Mouse (Mus musculus) forebrain, embryonic 15.5 days (tissue): Measurements from ENCODE around the gene Cd151. TPM values are rescaled to one million over a fixed set of nuclear protein-coding genes. Genes with fewer than 3 reads are reported as not detected.
A peak's percentile ranks its signal among the peaks of the same experiment; 100 is the strongest.

Experiments
- ATAC-seq: fragments of 200-750 bp; cut with Nextera tagmentation; replicated peaks from 2 replicates; pipeline ENCODE4 v1.8.0; 2017; ENCODE audit warnings: mild to moderate bottlenecking, moderate TSS enrichment, moderate library complexity
- H3K27ac ChIP-seq: fragments of 300-500 bp; sonication (generic); replicated peaks from 2 replicates; pipeline ENCODE4 v1.5.1; 2015; ENCODE audit warnings: mild to moderate bottlenecking, inconsistent platforms
- H3K27me3 ChIP-seq: fragments of 300-500 bp; sonication (generic); 2 replicates; pipeline ENCODE4 v1.6.1; 2015; ENCODE audit warnings: inconsistent platforms
- H3K36me3 ChIP-seq: fragments of 300-500 bp; sonication (generic); 2 replicates; pipeline ENCODE4 v1.6.1; 2015; ENCODE audit warnings: mild to moderate bottlenecking, inconsistent platforms
- H3K4me1 ChIP-seq: fragments of 300-500 bp; sonication (generic); 2 replicates; pipeline ENCODE4 v1.6.1; 2015; ENCODE audit warnings: inconsistent platforms
- H3K4me2 ChIP-seq: fragments of 300-500 bp; sonication (generic); replicated peaks from 2 replicates; pipeline ENCODE4 v1.6.1; 2015; ENCODE audit warnings: mild to moderate bottlenecking, inconsistent platforms
- H3K4me3 ChIP-seq: fragments of 300-500 bp; sonication (generic); 2 replicates; pipeline ENCODE4 v1.5.1; 2015; ENCODE audit warnings: mild to moderate bottlenecking, inconsistent platforms
- H3K9ac ChIP-seq: fragments of 300-500 bp; sonication (generic); replicated peaks from 2 replicates; pipeline ENCODE4 v1.6.1; 2015; ENCODE audit warnings: mild to moderate bottlenecking, inconsistent platforms
- H3K9me3 ChIP-seq: fragments of 300-500 bp; sonication (generic); 2 replicates; pipeline ENCODE4 v1.6.1; 2016; ENCODE audit warnings: inconsistent platforms
- WGBS: fragments of 180-500 bp; shearing (Covaris S2); methylation state at CpG from one replicate; pipeline ENCODE4 v1.1.7; 2015; ENCODE audit warnings: mixed read lengths; 5-methylcytosine and 5-hydroxymethylcytosine counted together
- polyA plus RNA-seq: library from polyadenylated mRNA; unstranded; fragments of >200 nt; fragmentation: Nextera tagmentation; extraction: Ambion mirVana; gene quantifications from 2 replicates; pipeline ENCODE4 v1.2.1, GENCODE M21; 2015

Cd151 gene
- polyA plus RNA-seq, 1 experiment from 2014 or later, result 15.9 TPM

DNA sequence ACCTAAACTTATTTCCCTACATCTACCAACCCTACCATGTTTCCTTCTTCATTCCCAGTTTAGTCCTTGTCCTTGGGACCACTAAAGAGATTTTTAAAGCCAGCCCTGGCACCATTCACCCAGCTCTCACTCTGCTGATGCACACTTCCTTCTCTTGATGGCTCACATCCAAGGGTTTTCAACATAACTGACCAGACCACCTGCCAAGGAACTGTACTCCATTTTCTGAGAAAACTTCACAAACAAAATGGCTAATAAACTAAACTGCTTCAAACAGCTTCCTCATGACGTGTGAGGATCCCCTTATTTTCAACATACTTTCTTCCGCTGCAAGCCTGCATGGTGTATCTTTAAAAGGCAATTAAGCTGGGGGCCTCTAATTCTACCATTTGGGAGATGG is 13.6 kb upstream of the Cd151 start:
- peaks cover 32% of the 10 kb centered on the region for H3K36me3 ChIP-seq
- WGBS, result 77% methylated on average over 2 of the region's 2 CpGs
- no peaks in the 10 kb centered on the region for H3K27me3 ChIP-seq
- ATAC-seq, result no peak
- H3K27ac ChIP-seq, result no peak overlapping the region
- no peak overlapping the region for H3K9ac ChIP-seq
- no peak overlapping the region for H3K4me3 ChIP-seq
- H3K9me3 ChIP-seq, result no peaks in the 10 kb centered on the region
- peaks cover 27% of the 10 kb centered on the region for H3K4me1 ChIP-seq
- H3K4me2 ChIP-seq, result no peak overlapping the region

DNA sequence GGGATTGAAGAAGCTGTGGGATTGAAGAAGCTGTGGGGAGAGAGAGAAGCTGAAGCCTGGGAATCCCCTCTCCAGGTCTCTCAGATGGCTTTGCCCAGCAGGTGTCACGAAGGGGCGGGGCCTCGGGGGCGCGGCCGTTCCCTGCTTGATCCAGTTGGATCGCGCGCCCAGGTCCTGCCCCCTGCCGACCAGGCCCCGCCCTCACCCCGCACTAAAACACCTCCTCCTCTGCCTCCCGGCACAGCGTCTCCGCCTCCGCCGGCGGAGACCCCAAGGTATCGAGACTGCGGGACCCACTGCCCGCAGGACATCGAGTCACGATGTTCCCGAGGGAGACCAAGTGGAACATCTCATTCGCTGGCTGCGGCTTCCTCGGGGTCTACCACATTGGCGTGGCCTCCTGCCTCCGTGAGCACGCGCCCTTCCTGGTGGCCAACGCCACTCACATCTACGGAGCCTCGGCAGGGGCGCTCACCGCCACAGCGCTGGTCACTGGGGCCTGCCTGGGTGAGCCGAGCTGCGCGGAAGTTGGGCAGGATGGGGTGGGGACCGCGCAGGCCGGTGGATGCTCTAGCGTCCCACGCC is 12.1 kb upstream of the Cd151 start, which contains the start of gene Pnpla2:
TSS of gene Pnpla2 (plus strand) at position 232 of the 585 bp plus-strand sequence.
- peak; percentile 74 for ATAC-seq
- WGBS, result under 1% methylated on average over 43 of the region's 45 CpGs
- peaks cover 30% of the 10 kb centered on the region for H3K36me3 ChIP-seq
- H3K9me3 ChIP-seq, result no peaks in the 10 kb centered on the region
- H3K27me3 ChIP-seq, result 0 out of 2 replicates have a peak, but pooled peaks cover 6% of the 10 kb centered on the region
- peak within 1 kb of the TSS; percentile 97 for H3K4me2 ChIP-seq
- peak within 1 kb of the TSS; percentile 85 for H3K9ac ChIP-seq
- H3K4me3 ChIP-seq, result peak within 1 kb of the TSS; percentile 88
- H3K27ac ChIP-seq, result peak within 1 kb of the TSS; percentile 72
- peaks cover 20% of the 10 kb centered on the region for H3K4me1 ChIP-seq

- Histone ChIP-seq H3K9ac (peak overlapping the region; percentile 85), H3K4me2 (peak overlapping the region; percentile 97), H3K36me3 (peaks cover 25% of the 10 kb centered on the region), H3K27ac (peak overlapping the region; percentile 72), H3K27me3 (peaks cover 13% of the 10 kb centered on the region), H3K9me3 (no peaks in the 10 kb centered on the region), H3K4me3 (peak overlapping the region; percentile 88), H3K4me1 (peaks cover 20% of the 10 kb centered on the region)
- WGBS, result 2% methylated on average over 23 of the region's 23 CpGs
- ATAC-seq, result peak; percentile 18
Observed at GRCm38 (mm10) chr7:141455610-141456314, 11.4 kb upstream of the Cd151 start.

DNA sequence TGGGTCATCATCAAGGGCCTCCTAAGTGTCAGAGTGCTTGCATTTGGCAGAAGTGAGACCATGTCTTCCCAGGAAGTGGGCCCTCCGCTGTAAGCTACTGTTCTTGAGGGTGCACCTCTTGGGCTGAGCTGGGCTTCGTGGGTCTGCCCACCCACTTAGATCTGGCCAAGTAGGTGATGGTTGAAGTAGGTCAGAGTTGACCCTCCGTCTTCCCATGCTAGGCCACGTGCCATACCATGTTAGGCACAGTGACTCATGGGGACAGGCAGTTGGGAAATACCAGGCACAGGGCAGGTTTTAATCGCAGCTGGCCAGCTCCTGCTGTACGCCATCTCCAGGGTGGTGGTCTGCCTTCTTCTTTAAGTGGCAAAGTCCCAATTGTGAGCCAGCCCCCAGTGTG is 10.5 kb upstream of the Cd151 start:
- H3K9me3 ChIP-seq, result no peaks in the 10 kb centered on the region
- H3K9ac ChIP-seq, result no peak overlapping the region
- no peak overlapping the region for H3K27ac ChIP-seq
- H3K36me3 ChIP-seq, result peaks cover 16% of the 10 kb centered on the region
- peaks cover 22% of the 10 kb centered on the region for H3K27me3 ChIP-seq
- H3K4me3 ChIP-seq, result 0 out of 2 replicates have a peak overlapping the region, but pooled peaks have one; percentile 88
- H3K4me1 ChIP-seq, result peaks cover 24% of the 10 kb centered on the region
- ATAC-seq, result no peak
- WGBS, result 94% methylated on average over 6 of the region's 6 CpGs
- H3K4me2 ChIP-seq, result no peak overlapping the region; the same call in 1 of the 2 replicates

DNA sequence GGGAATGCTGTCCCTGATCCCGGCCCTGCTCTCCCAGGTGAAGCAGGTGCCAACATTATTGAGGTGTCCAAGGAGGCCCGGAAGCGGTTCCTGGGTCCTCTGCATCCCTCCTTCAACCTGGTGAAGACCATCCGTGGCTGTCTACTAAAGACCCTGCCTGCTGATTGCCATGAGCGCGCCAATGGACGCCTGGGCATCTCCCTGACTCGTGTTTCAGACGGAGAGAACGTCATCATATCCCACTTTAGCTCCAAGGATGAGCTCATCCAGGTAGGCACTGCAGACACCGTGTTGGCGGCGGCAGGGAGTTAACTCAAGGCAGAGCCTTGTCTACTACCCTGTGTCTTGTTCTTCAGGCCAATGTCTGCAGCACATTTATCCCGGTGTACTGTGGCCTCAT is 10.0 kb upstream of the Cd151 start:
- H3K36me3 ChIP-seq, result peaks cover 11% of the 10 kb centered on the region
- no peak overlapping the region for H3K4me3 ChIP-seq
- H3K9me3 ChIP-seq, result no peaks in the 10 kb centered on the region
- H3K27me3 ChIP-seq, result peaks cover 27% of the 10 kb centered on the region
- no peak overlapping the region for H3K4me2 ChIP-seq
- ATAC-seq, result no peak
- 92% methylated on average over 14 of the region's 14 CpGs for WGBS
- no peak overlapping the region for H3K27ac ChIP-seq
- peaks cover 29% of the 10 kb centered on the region for H3K4me1 ChIP-seq
- H3K9ac ChIP-seq, result no peak overlapping the region

GRCm38 (mm10) chr7:141457986-141458660 is 9.1 kb upstream of the Cd151 start:
- H3K36me3 ChIP-seq, result peaks cover 9% of the 10 kb centered on the region; the same call in 1 of the 2 replicates
- H3K4me3 ChIP-seq, result no peak overlapping the region
- peaks cover 36% of the 10 kb centered on the region for H3K27me3 ChIP-seq
- no peaks in the 10 kb centered on the region for H3K9me3 ChIP-seq
- H3K4me2 ChIP-seq, result no peak overlapping the region
- H3K4me1 ChIP-seq, result peaks cover 29% of the 10 kb centered on the region
- H3K27ac ChIP-seq, result no peak overlapping the region
- 78% methylated on average over 15 of the region's 15 CpGs for WGBS
- ATAC-seq, result no peak
- H3K9ac ChIP-seq, result no peak overlapping the region

DNA sequence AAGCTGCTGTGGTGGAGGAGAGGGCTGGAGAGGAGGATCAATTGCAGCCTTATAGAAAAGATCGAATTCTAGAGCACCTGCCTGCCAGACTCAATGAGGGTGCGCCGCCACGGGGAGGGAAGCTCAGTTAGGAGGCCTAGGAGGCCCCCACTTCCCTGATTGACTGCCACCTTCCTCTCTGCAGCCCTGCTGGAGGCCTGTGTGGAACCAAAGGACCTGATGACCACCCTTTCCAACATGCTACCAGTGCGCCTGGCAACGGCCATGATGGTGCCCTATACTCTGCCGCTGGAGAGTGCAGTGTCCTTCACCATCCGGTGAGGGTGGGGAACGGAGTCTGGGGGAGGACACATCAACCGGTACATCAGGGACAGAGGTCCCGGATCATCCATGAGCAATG is 8.5 kb upstream of the Cd151 start:
- H3K36me3 ChIP-seq, result peaks cover 9% of the 10 kb centered on the region; the same call in 1 of the 2 replicates
- H3K4me3 ChIP-seq, result no peak overlapping the region
- no peak for ATAC-seq
- no peaks in the 10 kb centered on the region for H3K9me3 ChIP-seq
- peaks cover 29% of the 10 kb centered on the region for H3K4me1 ChIP-seq
- H3K27me3 ChIP-seq, result peaks cover 42% of the 10 kb centered on the region
- H3K4me2 ChIP-seq, result no peak overlapping the region
- no peak overlapping the region for H3K27ac ChIP-seq
- WGBS, result 93% methylated on average over 11 of the region's 11 CpGs
- H3K9ac ChIP-seq, result no peak overlapping the region

GRCm38 (mm10) chr7:141459301-141459711 is 7.9 kb upstream of the Cd151 start:
- Histone ChIP-seq H3K27me3 (peaks cover 48% of the 10 kb centered on the region), H3K4me2 (no peak overlapping the region)
- 92% methylated on average over 17 of the region's 17 CpGs for WGBS

DNA sequence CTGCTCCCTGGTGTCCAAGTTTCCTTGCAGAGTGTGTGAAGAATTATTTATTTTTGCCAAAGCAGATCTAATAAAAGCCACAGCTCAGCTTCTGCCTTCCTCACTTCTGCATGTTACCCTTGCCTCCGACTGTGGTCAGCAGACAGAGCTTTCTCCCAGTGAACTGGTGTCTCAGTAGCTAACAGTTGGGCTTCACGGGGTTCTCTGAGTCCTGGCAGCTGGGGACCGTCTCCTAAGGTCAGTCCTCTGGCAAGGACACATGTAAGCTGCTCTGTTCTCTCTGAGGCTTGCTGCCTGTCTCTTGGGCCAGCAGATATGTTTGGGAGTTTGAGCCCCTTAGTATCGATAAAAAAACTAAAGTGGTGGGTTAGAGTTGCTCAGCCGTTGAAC is 7.2 kb upstream of the Cd151 start:
- peaks cover 55% of the 10 kb centered on the region for H3K27me3 ChIP-seq
- no peaks in the 10 kb centered on the region for H3K9me3 ChIP-seq
- H3K4me3 ChIP-seq, result no peak overlapping the region
- H3K9ac ChIP-seq, result no peak overlapping the region
- H3K4me1 ChIP-seq, result peaks cover 29% of the 10 kb centered on the region
- WGBS, result 86% methylated on average over 5 of the region's 5 CpGs
- peaks cover 9% of the 10 kb centered on the region; the same call in 1 of the 2 replicates for H3K36me3 ChIP-seq
- no peak for ATAC-seq
- H3K4me2 ChIP-seq, result no peak overlapping the region
- H3K27ac ChIP-seq, result no peak overlapping the region

More at GRCm38 (mm10) chr7:141459301-141459711, 7.9 kb upstream of the Cd151 start:
- H3K36me3 ChIP-seq, result peaks cover 9% of the 10 kb centered on the region; the same call in 1 of the 2 replicates
- H3K4me3 ChIP-seq, result no peak overlapping the region
- H3K9me3 ChIP-seq, result no peaks in the 10 kb centered on the region
- H3K4me1 ChIP-seq, result peaks cover 29% of the 10 kb centered on the region
- no peak for ATAC-seq
- no peak overlapping the region for H3K9ac ChIP-seq
- no peak overlapping the region for H3K27ac ChIP-seq

DNA sequence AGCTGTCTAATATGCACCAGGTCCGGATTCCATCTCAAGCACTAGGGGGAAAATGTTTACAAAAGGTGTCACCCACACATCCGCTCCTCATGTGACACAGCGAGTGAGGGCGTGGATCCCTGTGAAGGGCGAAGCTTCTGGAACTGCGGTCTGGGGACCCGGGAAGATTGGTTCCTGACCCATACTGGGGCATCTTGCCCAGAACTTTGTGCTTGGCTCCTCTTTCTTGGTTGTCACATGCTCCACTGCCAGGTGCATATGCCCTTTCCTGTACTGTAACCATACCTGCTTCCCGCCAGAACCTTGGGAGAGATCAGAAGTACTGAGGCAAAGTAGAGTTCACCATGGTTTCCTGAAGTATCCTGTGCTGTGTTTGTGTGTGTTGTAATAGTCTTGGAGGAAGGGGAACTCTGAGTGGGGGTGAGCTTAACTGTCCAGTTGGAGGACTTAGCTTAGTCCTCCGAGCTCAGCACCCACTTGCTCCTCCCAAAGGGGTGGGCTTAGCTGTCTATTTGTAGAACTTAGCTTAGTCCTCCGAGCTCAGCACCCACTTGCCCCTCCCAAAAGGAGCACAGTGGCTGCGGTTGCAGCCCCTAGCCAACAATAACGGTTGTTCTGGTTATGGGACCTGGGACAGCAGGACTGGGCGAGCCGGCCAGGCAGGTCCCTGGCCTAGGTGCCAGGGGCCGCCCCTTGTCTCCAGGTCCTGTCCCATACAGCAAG is 6.6 kb upstream of the Cd151 start, which contains the start of gene Cracr2b:
TSS of gene Cracr2b (plus strand) at position 704 of the 723 bp plus-strand sequence.
- WGBS, result 76% methylated on average over 15 of the region's 15 CpGs
- peaks cover 60% of the 10 kb centered on the region for H3K27me3 ChIP-seq

GRCm38 (mm10) chr7:141461521-141462332 is 5.5 kb upstream of the Cd151 start:
- no peak for ATAC-seq
- Histone ChIP-seq H3K4me3 (peak overlapping the region; percentile 32), H3K27ac (no peak overlapping the region), H3K4me1 (peaks cover 18% of the 10 kb centered on the region), H3K9ac (peak overlapping the region; percentile 30; the same call in 1 of the 2 replicates), H3K36me3 (peaks cover 9% of the 10 kb centered on the region; the same call in 1 of the 2 replicates), H3K9me3 (no peaks in the 10 kb centered on the region), H3K4me2 (peak overlapping the region; percentile 54), H3K27me3 (peaks cover 71% of the 10 kb centered on the region)
- WGBS, result 3% methylated on average over 59 of the region's 59 CpGs

More for the DNA sequence above, 6.6 kb upstream of the Cd151 start, which contains the start of gene Cracr2b:
- peaks cover 9% of the 10 kb centered on the region; the same call in 1 of the 2 replicates for H3K36me3 ChIP-seq
- ATAC-seq, result no peak
- H3K9ac ChIP-seq, result peak within 1 kb of the TSS; percentile 30; the same call in 1 of the 2 replicates
- no peaks in the 10 kb centered on the region for H3K9me3 ChIP-seq
- H3K4me3 ChIP-seq, result peak within 1 kb of the TSS; percentile 32
- H3K27ac ChIP-seq, result no peak within 1 kb of the TSS
- peak within 1 kb of the TSS; percentile 54 for H3K4me2 ChIP-seq
- peaks cover 26% of the 10 kb centered on the region for H3K4me1 ChIP-seq
